Mouse (Mus musculus) c-Kit-positive CD71-positive TER-119-positive erythroid progenitor cells, embryonic 14.5 days (primary cell): Measurements from ENCODE around the gene Aup1.

Experiments
- DNase-seq: peaks from one replicate; pipeline ENCODE4 v3.0.0-alpha.2; 2013; ENCODE audit warnings: low spot score

Aup1 gene

DNA sequence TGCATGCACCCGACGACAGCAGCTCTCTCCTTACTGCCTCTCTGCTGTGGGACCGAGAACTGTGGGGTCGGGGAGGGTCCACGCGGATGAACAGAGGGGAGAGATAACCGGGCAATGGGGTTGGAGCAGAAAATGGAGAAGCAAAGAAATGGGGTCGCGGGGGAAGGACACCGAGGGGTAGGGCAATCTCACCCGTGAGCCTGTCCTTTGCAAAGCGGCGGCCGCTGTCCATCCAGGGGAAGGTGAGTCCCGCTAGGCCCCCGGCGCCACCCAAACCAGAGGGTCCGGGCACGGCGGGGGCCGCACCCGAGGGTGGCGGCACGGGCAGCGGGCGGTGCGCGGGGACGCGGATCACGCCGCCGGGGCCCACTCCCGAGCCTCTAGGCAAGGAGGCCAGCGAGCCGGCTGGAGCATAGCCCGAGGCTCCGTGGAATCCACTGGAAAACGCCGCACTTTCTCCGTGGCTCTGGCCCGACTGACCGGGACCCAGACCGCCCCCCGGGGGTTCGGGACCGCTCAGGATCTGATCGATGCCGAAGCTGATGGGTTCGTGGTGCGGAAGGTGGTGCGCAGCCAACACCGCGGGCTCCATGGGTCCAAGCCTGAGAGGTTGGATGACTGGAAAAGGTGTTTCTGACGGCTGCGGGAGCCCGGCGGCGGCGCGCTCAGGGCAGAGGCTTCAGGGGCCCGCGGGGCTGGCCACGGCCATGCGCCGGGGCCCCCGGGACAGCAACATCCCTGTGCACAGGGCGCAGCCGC, 15.3 kb downstream of the Aup1 start:
- no peak for DNase-seq

DNA sequence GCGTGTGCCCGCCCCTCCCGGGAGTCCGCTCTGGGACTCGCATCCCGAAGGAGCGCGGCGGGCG, 15.8 kb downstream of the Aup1 start, which contains the start of gene Tlx2:
Gene Tlx2, minus strand, starts transcription at position 47 of the 64 bp plus-strand sequence.
- no peak for DNase-seq

DNA sequence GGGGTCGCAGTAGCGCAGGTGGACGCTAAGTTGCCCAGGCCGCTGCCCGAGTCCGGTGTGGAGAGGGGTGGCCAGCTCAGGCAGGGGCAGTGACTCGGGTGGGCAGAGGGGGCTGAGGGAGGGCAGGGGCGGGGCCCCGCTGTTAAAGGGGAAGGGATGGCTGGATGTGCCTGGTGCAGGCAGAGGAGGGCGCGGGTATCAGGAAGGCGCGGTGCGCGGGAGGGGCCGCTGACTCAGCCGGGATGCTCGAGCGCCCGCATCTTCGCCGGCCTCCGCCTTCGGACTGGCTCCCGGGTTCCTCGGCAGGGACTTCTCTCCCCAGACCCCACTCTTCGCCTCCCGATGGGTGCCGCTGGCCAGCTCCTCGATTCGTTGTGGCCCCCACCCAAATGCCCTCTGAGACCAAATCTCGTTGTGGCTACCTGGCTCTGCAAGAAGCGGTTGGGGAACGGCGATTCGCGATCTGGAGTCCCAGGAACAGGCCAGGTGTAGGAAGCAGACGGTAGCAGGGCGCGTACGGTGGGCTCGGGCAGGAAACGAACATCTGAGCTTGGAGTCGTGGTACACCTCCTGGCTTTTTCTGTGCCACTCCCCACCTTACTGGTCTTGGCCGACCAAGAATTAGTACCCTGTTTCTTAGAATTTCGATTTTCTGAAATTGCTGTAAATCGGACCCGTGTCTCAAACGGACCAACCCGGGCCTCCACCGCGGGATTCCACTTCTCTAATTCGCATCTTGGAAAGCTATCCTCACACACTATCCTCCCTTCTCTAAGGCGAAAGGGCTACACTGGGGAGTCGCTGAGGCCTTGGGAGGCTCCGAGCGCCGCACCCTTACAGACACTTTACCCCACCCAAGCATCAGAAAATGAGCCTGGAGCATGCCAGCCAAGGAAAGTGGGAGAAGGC, 16.2 kb downstream of the Aup1 start:
- no peak for DNase-seq

DNA sequence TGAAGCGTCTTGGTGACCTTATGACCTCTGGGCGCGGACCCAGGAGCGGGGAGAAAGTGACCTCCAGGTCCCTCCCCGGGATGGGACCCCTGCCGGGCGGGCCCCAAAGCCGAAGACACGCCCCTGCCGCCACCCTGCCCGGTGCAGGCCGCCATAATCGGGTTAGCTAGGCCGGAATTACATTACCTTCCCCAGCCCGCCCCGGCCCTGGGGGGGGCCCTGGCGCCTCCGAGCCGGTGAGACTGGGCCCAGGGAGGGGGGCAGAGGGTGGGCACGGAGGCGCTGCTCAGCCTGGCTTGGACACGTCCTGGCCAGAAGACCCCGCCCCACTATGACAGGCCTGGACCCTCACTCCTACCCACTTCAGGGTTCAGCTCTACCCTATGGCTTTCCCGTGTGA, 16.9 kb downstream of the Aup1 start:
- DNase-seq = no peak

DNA sequence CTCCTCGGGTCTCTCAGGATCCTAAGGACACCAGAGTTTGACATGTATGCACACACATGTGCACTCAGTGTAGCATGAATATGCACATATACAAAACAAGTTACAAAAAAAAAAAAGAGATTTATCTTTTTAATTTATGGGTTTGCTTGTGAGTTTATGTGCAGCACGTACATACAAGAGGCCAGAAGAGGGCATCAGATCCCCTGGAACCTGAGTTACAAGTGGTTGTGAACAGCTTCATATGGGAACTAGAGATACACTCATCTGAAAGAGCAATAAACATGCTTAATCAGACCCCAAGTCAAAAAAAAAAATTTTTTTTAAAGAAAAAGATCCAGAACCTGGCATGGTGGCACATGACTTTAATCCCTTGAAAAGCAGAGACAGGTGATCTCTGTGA, 20.7 kb downstream of the Aup1 start:
- no peak for DNase-seq

DNA sequence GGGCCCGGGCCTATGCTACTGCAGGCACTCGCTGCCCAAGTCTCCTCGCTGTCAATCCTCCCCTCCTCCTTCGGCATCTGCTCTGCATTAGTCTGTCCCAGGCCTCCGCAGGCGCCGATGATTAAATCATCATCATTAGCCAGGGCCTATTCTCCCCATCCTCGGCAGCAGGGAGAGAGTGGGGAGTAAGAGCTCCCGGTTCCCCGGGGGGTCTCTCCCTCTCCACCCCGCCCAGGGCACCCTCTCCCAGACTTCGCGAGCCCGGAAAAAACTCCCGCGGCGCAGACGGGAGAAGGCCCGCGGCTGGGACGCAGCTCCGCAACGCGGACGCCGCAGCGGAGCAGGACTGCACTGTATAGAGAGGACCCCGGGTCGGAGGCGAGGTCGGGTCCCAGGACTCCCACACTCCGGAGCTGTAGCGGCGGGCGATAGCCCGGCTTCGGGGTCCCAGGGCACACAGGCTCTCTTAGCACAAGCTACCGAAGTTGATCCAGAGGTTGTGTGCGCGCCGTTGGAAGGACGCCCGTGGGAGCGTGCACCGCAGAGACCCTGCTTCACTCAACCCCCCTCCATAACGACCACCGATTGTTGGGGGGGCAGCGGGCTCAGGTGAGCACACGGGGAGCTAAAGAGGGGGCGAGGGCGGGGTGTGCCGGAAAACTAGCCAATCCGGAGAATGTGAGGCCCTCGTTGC, 23.5 kb downstream of the Aup1 start, which contains the start of gene Pcgf1:
Gene Pcgf1, plus strand, starts transcription at position 240 of the 694 bp plus-strand sequence.
- DNase-seq = no peak

DNA sequence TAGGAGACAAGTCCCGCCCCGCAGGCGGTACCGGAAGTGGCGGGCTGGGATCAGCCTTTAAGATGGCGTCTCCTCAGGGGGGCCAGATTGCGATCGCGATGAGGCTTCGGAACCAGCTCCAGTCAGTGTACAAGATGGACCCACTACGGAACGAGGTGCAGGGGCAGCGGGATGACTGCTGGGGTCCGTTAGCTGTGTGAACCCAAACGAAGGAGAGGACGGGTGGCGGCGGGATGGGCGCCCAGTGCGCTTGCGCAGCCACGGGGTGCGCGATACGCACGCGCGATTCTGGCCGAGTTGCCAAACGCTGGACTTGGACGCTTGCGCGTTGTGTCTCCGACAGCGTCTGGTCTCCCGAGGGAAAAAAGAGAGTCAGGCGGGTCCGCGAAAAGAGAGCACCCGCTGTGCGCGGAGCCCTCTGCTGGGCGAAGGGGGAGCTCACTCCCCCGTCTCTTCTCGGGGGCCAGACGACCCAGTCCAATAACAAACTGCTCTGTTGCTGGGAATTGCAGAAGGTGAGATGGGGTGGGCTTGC, 24.1 kb downstream of the Aup1 start:
- peak; percentile 99 for DNase-seq

DNA sequence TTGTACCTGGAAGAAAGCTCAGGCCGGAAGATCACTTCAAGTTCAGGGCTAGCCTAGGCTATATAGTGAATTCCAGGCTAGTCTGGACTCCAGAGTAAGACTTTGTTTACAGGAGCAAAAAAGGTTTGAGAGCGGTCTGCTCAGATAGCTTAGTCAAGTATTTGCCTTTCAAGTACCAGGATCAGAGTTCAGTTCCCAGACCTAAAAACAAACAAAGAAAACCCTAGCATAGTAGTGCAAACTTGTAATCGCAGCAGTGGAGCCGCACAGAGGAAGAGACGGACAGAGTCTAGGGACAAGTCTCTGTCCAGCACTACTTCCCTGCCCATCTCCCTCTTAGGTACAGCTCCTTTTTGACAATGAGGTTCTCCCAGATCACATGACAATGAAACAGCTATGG, 25.9 kb downstream of the Aup1 start:
- no peak for DNase-seq

DNA sequence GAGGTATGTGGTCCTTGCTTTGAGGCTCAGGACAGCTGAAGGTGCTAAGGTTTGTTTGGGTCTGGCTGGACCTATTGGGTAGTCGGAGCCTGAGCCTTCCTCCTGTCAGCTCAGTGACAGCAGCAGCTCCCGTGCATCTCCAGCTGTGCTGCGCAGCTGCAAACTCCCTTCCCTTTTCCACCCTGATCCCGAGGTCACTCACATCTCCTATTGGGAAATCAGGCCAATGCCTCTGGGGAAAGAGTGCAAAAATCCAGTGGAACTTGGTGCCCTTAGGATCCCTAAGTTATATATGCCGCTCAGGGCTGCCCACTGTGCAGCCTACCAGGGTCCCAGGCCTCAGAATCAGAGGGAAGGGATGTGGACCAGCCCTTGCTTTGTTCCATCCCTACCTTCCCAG, 29.2 kb downstream of the Aup1 start:
- DNase-seq = no peak

DNA sequence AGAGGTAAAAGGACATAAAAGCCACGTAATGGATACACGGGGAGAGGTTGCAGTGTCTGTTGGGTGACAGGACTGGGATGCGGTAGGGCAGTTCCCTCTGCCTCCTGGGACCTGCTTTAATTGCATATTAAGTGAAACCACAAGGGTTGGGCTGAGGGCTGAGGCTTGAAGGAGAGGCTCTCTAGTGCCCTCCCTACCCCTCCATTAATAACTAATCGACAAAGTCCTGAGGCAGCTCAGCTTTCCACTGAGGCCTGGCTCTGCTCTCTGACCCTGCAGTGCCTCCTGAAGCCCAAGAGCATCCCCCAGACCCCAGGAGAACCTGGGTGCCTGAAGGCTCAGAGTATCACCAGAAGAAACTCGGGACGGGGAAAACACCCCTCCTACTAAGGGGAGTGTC, 30.2 kb downstream of the Aup1 start:
- no peak for DNase-seq

DNA sequence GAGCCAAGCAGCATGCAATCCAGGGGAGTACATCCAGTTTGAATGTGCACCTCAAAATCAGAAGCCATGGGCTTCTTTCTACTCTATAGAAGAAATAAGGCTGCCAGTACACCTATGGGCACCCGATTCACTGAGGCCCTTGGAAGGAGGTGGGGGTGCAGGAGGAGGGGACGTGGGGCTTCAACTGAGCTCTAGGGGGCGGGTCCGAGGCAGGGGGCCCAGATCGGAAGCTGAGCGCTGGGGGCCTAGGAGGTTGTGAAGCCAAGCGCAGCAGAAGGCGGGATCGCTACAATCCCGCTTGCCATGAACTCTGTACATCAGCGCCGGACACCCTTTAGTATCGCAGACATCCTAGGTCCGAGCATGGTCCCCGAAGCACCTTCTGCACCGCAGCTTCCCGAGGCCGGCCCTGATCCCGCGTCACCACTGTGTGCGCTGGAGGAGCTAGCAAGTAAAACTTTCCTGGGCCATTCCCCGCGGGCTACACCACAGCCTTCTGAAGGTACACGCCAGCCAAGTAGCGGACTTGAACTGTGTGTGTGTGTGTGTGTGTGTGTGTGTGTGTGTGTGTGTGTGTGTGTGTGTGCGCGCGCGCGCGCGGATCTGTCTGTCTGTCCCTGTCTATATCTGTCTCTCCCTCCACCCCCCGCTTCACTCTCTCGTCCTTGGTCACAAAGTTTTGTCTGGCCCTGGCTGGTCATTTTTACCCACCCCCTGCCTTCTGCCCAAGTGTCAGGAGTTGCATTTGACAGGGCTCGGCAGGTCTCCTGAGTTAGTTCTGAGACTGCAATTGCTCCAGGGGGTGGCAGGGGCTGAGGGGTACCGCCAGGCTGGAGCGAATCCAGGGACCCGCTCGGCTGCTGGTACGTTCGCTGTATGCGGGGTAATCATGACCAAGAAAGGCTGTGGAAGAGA, 32.1 kb downstream of the Aup1 start, which contains the start of gene Lbx2:
Gene Lbx2, plus strand, starts transcription at position 247 of the 915 bp plus-strand sequence.
- DNase-seq = no peak

DNA sequence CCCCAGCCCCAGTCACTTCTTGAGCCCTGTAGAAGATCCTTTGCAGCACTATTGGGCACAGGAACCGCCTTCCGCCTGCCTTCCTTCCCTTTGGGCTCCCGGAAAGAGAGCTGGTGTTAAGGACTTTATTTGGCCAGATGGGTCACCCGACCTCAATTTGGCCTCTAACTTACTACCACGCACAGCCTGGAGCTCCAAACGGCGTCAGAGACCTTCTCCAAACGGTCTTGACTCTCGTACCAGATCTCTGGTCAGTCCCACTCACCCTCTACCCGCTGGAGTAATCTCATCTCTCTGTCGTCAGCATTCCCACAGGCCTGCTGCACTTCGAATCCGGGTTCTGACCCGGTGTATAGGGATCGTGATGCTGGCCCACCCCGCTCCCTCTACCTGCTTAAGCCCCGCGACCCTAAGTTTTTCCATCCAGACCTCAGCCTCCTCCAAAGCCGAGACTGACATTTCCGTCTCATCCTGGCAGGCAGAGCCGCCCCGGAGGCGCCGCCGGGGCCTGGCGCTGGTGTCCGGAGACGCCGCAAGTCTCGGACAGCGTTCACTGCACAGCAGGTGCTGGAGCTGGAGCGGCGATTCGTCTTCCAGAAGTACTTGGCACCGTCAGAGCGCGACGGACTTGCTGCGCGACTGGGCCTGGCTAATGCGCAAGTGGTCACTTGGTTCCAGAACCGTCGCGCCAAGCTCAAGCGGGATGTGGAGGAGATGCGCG, 33.0 kb downstream of the Aup1 start:
- no peak for DNase-seq

DNA sequence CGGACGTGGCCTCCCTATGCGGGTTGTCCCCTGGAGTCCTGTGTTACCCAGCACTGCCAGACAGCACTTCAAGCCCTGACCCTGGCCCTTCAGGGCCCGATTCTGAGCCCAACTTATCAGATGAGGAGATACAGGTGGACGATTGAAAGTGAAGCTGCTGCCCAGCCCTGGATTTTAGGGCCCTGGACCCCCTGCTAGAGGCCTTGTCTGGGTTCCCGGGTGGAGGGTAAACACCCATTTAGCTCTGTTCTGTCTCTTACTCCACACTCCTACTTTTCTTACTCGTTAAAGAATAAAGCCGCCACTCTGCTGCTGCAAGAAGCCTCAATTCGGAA, 33.6 kb downstream of the Aup1 start:
- no peak for DNase-seq

DNA sequence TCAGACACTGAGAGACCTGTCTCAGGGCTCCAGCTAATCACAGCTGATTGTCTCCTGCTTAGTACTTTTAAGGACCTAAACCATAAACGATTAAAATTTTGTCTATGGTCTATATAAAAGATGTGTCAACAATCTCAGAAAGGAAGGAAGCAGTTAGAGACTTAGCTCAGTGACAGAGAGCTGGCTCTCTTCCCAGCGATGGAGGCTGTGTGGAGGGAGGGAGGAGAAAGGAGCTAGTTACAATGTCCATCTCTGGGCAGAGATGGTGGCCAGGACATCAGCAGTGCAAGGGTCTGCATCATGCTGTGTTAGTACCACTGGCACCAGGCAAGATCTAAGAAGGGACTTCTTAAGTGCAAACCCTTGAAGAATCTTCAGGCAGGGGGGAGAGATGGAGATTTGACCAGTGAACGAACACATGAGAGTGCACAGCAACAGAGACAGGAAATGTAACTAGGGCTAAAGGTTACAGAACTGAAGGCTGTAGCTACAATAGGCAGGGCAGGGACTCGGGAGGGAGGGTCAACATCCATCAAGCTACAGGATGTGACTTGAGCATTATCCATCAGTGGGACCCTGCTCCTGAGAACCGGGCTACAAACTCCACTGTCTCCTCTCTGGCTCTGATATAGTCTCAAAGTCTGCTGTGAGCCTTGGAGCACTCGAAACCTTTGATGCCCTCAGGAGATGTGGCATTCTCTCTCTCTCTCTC, 38.3 kb downstream of the Aup1 start:
- DNase-seq = no peak

DNA sequence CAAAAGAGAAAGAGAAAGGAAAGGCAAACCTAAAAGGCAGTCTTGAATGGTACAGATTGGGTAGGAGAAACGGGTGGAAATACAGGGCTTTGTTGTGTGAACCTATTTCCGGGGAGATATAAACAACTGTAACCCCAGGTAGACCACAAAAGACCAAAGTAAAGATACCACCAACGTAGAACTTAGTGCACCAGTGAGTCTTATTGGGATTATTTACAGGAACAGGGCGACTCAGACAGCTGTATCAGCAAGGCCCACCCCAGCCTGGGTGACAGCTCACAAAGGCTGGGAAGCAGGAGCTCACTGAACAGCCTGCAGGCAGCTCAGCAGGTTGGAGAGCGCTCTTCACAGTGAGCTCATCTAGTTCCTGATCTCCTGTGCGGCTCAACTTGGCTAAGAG, 41.6 kb downstream of the Aup1 start:
- DNase-seq = no peak

DNA sequence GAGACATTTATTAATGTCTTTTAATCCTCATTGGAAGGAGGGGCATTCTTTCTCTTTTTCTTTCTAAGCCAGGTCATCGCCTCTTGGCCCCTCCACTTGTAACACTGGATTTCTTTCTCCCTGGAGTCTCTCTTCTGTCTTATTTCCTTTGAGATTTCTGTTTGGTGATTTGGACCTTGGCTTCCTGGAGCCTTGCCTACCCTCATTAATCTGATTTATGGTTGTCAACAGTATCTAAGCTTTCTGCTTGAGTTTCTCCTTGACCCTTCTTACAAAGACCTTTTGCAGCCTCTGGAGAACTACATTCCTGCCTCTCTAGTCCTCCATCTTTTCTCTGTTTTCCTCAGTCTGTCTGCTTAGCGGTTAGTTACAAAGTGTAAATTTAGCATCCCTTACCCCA, 44.1 kb downstream of the Aup1 start:
- no peak for DNase-seq

DNA sequence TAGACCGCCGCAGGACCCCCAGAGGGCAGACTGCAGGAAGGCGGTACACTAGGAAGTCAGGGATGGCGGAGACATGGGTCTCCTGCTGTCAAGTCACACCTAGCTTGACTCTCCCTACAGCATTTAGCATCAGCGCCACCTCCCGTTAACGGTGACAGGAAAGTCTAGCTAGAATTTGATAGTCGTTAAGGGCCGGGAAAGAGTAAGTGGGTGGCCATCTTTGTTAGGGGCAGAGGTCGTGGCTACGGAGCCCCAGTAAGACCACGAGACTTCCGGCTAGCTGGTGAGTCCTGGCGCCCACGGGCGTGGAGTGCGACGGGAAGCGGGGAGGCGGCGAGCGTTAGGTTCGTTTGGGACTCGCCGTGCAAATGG, 47.0 kb downstream of the Aup1 start, which contains the start of the genes Ccdc142 and Gm42688:
Gene Ccdc142, plus strand, starts transcription at position 286 of the 372 bp plus-strand sequence.
Gene Gm42688, plus strand, starts transcription at position 302 of the 372 bp plus-strand sequence.
- DNase-seq = peak; percentile 86

DNA sequence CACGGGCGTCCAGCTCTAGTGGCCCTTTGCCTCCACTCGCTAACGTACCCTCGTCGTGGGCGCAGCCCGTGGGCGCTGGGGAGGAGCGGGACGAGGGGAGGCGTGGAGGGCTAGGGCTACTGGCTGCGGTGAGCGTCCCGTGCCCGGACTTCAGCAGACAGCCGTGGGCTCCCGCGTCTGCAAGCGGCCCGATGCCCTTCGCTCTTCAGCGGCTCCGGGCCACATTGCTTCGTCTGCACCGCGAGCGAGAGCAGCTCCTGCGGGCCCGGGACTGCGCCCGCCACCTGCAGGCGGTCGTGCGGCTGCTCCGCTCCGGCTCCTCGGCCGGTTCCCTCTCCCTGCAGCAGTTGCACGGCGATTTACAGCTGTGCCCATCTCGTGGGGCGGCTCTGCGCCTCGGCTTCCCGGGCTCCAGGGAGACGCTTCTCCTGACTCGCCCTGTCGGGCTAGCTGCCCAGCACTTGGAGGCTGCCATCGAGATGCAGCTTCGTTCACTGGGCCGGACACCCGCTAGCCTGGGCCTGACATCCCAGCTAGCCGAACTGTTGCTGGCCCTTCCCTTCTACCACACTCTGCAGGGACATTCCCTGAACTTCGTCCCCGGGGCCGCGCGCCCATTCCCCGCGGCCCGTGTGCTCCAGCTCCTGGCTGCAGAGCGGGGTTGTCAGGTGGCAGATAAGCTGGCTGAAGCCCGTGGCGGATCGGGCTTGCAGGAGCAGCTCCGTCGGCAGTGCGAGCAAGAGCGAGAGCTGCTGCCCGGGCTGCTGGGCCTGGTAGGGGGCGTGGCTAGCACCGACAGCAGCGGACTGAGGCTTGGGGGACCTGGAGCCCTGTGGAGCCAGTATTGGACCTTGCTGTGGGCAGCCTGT, 47.6 kb downstream of the Aup1 start:
- peak; percentile 62 for DNase-seq

DNA sequence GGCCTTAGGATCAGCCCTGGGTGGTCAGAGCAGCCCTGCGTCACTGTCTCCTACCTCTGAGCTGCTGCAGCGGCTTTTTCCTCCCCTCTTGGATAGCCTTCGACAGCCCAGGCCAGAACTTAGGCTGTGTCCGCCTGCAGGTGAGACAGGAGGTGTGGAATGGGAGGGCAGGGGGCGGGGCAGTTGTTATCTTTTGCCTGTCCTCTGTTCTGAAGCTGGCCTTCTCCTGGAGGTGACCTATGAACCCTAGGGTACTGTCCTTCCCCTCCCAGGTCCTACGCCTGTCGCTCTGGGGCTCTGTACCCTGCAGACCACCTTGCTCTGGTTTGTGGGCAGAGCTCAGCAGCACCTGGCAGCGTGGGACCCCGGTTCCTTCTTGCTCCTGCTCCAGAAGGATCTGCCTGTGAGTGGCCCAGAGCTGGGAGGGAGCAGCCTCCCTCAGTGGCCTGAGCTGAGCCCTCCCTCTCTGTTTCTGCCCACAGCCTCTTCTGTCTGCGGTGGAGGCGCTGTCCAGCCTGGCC, 48.9 kb downstream of the Aup1 start:
- no peak for DNase-seq
